Mouse (Mus musculus) G1E (cell line): ENCODE results near the gene Slc5a2.

ENCODE experiments used
- CTCF ChIP-seq: IDR thresholded peaks from 2 replicates; pipeline ENCODE4 v1.5.1; 2012; ENCODE audit warnings: low read depth, low read length, inconsistent platforms, mixed read lengths
- GATA1 ChIP-seq: IDR thresholded peaks from 2 replicates; pipeline ENCODE4 v1.6.1; 2012; ENCODE audit warnings: borderline replicate concordance, low read length, inconsistent platforms, mixed read lengths
- POLR2AphosphoS5 ChIP-seq: IDR thresholded peaks from 2 replicates; pipeline ENCODE4 v1.6.1; 2012; ENCODE audit warnings: low read depth, low read length, inconsistent platforms; ENCODE audit not compliant: insufficient replicate concordance
- TAL1 ChIP-seq: conservative IDR thresholded peaks from 2 replicates; pipeline ENCODE4 v1.6.1; 2012; ENCODE audit warnings: low read depth, low read length, inconsistent platforms, mixed read lengths

DNA sequence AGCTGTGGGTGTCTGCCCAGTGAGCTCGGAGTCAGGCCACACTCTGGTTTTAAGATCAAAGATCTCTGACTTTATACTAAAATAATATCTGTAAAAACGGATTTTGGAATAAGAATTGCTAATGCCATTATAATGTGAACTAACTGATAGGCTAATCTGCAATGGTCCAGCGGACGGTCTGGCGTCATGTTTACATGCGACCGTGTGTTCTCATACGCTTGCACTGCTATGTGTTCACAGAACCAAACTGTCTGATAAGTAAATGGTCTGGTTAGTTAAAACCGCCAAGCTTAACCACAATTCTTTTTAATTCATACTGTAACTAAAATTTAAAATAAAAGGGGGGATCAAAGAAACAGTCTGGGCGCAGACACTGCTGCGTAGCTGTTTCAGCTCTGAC lies 16.3 kb downstream of the Slc5a2 start:
- TF ChIP-seq CTCF (no peak), GATA1 (no peak), POLR2AphosphoS5 (no peak), TAL1 (no peak)
